Mouse (Mus musculus) adrenal gland, postnatal 14 days (tissue): ENCODE results near the gene Efcab1. TPM values are rescaled to one million over a fixed set of nuclear protein-coding genes. Genes with fewer than 3 reads are reported as not detected.
"Not testable (repeated sequence)": the region's sequence is repeated elsewhere in the genome, so short reads cannot be mapped to it uniquely, and the experiment has no call there.

Source experiments
- DNase-seq: peaks from one replicate; pipeline ENCODE4 v3.0.0; 2021; ENCODE audit warnings: mixed read lengths
- long read RNA-seq, 2 experiments: library from polyadenylated mRNA; stranded (forward); transcript quantifications; one replicate each; pipeline ENCODE4 v2.0.0; 2021
- total RNA-seq: library from RNA; stranded (reverse); gene quantifications from 2 replicates; pipeline ENCODE4 v1.2.3, GENCODE M21; 2021

The Efcab1 gene
- 1.9 and 2.2 TPM in 2 replicates for total RNA-seq
- long read RNA-seq, experiment 1, partial matches to known transcripts: 0 of 2 reads
- long read RNA-seq, experiment 1, other reads (novel, unspliced or antisense): 0 of 2 reads
- long read RNA-seq, experiment 2, partial matches to known transcripts: 0 of 1 reads
- long read RNA-seq, experiment 2, other reads (novel, unspliced or antisense): 0 of 1 reads

- peak; percentile 17 for DNase-seq
Measured at GRCm38 (mm10) chr16:14906393-14907100, at the start of gene Efcab1. TSS of gene Efcab1 (plus strand) at chr16:14906606.

DNA sequence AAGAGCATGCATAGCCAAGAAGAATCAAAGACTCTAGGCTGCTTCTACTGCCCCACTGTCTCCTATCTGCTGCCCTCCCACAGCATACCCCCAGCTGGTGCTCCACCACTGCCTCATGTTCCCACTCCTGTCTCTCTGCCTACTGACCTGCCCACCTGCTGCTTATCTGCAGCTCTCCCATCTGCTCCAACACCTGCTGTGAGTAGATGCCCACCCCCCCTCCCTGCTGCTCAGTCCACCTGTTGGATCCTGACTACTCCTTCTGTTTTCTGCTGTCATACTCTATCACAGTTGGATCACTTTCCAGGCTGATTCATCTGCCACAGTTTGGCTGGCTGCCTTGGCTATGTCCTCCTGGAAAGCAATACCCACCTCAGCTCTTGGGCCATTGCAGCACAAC lies 47.0 kb upstream of the Efcab1 start:
- peak; percentile 48 for DNase-seq

- no peak for DNase-seq
Measured at GRCm38 (mm10) chr16:14884916-14885315, 21.5 kb upstream of the Efcab1 start.

DNA sequence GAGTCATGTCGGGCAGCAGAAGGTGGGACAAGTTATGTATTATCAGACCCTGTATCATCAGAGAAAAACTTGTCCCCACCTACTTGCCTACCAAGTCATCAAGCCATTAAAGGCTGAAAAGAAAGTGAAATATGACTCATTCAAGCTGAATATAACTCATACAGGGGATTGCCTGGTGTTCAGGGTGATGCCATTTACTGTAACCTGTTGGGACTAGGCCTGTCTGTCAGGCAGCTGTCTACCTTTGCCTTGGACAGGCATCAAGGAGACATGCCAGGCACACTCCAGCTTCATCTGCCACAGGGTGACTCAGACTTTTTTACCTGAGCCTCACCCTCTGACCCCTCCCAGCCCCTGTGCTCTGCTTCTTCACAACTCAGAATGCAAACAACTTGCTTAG lies 21.0 kb upstream of the Efcab1 start:
- DNase-seq: no peak

DNA sequence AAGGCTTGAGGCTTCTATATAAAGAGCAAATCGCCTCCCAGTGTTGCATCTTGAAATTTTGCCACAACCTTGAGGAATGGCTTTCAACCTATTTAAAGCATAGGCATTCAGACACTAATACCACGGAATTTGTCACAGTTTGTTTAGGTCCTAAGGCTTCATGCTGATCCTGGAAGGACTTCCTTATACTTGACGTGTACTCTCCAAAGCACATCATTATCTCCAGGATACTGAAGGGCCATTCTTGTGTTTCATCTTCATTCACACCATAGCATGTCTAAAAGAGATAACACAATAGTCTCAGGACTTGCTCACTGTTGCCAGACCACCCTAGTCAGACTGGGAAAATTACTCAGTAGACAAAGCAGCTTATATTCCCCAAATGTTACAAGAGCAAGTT lies 13.9 kb upstream of the Efcab1 start:
- DNase-seq: no peak

- no peak for DNase-seq
Measured at GRCm38 (mm10) chr16:14893864-14894263, 12.5 kb upstream of the Efcab1 start.

DNA sequence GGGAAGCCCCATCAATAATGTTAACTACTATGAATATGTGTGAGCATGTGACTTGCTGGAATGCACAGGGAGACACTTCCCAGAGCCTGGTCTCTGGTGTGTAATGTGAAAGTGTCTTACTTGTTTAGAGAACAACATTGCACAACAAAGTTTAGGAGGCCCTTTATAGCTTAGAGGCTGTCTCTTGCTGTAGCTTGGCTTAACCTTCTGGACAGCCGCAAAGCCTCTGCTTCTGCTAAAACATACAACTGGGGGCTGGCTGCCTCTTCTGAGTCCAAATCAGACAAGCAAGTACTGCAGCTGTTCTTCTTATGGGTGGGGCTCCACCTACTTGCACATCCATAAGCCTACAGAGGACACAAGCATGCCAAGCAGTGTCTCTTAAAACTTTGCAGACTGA lies 11.7 kb upstream of the Efcab1 start:
- DNase-seq: no peak

DNA sequence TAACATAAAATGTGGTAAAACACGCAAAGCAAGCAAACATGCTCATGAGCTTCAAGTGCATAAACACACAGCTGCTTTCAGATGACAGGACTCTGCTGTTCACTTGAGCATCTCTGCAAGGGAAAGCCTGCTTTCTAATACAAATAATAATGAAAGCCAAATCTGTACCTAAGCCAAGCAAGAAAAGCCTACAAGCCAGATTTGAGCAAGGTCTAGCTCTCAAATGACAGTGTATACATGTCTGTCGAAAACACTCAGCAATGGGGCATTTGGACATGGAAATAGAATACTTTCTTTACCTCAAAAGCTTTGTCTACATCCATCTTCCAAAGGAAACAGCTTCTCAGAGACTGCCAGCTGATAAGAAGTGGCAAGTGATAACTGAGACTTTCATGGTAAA lies 10.9 kb upstream of the Efcab1 start:
- DNase-seq: no peak

DNA sequence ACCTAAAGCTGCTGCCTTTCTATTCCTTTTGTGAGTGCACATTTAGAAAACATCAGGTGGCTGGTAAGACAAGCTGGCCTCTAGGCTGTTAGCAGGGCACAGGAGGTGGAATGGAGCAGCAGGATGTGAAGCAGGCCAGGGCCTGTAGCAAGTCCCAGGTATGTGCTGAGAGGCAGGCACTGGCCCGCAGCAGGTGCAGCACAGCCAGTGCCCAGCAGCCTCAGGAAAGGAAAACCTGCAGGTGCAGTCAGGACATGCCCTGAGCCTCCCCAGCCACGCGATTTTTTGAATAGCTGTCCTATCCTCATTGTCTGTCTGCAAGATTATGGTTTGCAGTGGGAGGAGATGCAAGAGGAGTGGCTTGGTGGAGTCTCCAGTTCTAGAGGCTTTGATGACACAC lies 24.3 kb downstream of the Efcab1 start:
- not testable (repeated sequence) for DNase-seq

DNA sequence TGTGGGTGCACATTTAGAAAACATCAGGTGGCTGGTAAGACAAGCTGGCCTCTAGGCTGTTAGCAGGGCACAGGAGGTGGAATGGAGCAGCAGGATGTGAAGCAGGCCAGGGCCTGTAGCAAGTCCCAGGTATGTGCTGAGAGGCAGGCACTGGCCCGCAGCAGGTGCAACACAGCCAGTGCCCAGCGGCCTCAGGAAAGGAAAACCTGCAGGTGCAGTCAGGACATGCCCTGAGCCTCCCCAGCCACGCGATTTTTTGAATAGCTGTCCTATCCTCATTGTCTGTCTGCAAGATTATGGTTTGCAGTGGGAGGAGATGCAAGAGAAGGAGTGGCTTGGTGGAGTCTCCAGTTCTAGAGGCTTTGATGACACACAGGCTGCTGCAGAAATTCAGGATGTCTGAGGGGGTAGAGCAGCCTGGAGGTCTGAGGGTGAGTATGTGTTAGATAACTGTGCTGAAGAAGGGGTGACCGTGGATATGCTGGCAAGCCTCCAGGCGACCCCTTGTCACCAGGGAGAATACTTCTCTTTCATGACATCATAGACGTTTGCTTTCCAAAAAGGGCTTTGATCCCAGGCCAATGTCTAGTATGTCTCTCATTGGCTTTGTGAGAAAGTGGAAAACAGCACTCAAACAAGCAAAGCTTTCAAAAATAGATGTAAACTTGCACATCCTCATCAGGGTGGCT lies 30.2 kb downstream of the Efcab1 start:
- peak; percentile 18 for DNase-seq

DNA sequence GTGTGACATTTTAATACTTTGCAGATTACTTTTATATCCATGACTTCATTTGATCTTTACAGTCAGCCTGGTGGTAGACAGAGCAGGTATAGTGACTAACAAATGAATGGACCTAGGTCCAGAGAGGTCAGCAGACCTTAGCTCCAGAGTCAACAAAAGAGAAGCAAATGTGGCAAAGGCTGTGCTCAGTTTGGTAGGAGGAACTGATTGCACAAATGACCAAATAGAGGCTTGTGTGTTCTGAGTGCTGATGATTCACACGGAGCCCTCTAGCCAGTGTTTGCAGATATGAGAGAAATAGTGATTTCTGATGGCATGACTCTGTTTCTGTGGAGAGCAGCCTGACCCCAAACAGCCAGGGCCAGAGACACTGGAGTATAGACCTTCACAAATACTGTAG lies 33.1 kb downstream of the Efcab1 start:
- no peak for DNase-seq

DNA sequence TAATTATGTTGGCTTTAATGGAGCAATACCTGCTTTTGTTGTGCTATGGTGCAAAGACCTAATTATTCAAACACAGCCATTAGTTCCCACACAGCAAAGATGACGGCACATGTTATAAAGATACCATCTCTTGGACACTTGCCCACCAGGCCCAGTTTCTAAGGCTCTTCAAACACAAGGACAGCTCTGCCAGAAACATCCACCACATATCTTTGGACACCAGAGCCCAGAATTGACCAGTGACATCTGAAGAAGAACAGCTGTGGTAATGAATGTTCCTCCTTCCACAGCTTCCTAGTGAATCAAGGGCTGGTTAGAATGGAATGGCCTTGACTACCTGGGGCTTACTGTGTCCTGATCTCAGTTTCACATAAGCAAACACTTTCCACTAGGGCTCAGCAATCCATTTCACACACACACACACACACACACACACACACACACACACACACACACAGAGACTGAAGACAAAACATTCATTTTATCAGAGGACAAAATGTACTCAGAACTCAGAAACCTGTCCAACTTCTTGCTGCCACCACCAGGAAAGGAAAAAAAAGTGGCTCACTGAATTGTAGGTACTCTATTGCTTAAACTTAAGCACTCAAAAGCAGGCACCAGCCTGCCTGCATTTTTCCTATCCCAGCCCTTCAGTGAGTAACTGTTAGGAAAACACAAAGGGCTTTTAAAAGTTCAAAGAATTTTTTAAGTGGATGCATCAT lies 33.7 kb downstream of the Efcab1 start:
- DNase-seq: peak; percentile 54

DNA sequence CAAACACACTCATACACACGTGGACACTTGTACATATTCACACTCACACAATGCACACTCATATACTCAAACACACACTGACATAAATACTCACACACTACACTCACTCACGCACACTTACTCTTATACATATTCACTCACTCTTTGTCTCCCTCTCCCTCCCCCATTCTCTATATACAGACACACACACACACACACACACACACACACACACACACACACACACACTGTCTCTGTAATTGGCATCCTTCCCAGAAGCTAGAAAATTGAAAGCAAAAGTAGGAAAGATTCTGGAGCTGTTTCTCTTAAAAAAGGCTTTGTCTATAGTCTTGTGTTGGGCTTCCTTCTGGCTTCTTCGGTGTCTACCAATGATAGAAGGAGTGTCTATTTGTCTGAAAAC lies 34.5 kb downstream of the Efcab1 start:
- peak; percentile 33 for DNase-seq

DNA sequence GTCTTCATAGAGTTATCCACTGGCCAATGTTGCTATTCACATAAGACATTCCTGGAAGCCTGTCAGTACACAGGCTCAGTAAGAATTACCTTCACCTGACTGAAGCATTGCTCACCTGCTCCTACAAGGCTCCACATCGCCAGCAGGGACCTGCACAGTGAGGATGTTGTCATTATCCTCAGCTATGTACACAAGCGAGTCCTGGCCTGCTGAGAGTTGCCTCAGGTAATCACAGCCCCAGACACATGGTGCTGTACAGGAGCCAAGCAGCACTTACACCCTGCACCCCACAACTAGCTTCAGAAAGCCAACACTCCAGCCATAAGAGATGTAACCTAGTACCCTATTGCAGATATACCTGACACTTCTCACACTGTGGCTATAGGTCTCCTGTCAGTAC lies 37.1 kb downstream of the Efcab1 start:
- DNase-seq: no peak

- DNase-seq: not testable (repeated sequence)
Measured at GRCm38 (mm10) chr16:14947561-14947960, 41.2 kb downstream of the Efcab1 start.

GRCm38 (mm10) chr16:14951894-14952293 lies 45.5 kb downstream of the Efcab1 start:
- no peak for DNase-seq

DNA sequence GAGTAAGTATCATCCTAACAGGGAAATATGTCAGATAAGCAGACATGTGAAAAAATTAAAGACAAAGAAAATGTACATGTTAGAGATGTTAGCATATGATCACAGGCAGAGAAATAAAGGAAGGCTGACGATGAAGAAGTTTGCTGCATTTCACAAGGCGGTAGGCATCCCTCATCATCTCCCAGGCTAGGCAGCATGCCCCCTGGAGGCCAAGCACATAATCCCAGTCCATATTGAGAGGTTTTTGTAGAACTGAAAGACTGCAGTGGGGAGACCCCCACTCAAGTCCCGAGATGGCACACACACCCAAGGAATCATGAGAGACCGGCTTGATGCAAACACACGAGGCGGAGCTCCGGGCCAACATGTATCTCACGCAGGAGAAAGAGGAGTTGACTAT lies 53.3 kb downstream of the Efcab1 start:
- DNase-seq: no peak

DNA sequence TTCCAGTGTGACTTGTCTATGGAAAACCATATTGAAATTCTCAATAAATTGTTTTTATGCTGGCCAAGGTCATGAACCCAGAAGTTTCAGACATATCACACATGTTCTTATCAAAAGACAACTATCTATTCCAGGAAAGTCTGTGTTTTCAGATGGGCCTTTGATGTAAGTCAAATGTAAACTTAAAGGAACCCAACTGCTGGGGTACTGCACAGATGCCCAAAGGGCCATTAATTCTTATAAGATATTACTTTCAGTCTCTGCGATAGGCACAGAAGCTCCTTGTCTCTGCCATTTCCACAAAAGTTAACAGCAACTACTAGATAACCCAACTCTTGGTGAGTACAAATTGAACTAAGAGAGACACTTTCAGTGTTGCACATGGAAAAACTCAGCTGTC lies 67.3 kb downstream of the Efcab1 start:
- no peak for DNase-seq

GRCm38 (mm10) chr16:14979228-14979627 lies 72.8 kb downstream of the Efcab1 start:
- no peak for DNase-seq

DNA sequence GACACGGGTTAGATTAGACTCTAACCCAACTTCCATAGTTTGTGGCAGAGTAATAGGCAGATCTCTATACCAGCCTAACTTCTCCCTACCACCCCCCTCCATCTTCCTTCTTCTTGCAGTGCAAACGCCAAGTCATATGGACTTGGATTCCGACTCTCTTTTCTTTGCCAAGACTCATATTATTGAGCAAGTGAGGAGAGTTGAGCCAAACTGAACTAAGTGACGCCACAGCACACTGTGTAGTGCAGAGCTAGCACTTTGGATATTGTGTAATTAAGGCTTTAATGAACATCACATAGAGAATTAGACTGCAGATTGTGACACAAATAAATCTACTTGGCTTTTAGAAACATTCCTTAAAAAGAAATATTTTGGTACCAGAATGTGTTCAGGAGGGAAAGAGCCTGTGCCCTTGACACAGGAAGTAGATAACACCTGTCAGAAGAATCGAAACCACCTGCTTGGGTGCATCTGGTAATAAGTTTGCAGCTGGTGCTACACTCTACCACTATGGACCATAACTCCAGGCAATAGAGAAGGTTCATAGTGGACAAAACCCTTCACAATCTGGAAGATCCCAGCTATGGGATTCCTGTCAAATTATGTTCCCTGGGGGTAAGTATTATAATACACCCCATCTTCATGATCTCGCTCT lies 83.3 kb downstream of the Efcab1 start:
- DNase-seq: peak; percentile 28

DNA sequence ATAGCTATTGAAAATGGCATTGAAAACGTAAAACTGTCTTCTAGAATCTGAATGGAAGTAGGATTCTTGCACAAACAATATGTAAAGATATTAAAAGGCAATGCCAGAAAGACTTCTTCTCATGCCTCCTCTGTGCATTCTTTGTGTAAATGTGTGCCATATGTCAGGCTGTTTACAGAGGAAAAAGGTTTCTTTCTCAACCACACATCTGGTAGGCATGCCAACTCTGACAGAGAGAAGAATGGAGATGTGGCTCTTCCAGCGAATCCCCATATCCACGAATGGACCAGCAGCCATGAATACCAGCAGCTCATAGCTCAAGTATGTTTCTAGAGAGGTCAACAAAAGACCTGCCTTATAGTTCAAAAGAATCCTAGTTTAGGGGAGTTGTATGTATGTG lies 84.6 kb downstream of the Efcab1 start:
- DNase-seq: no peak

GRCm38 (mm10) chr16:14992461-14993107 lies 86.2 kb downstream of the Efcab1 start:
- no peak for DNase-seq
